Mouse (Mus musculus) liver, postnatal 0 days (tissue): ENCODE results near the gene Gm49405. TPM values are rescaled to one million over a fixed set of nuclear protein-coding genes. Genes with fewer than 3 reads are reported as not detected.

Source experiments
- ATAC-seq: fragments of 200-750 bp; cut with Nextera tagmentation; 2 replicates; pipeline ENCODE4 v1.8.0; 2017; ENCODE audit warnings: mild to moderate bottlenecking, moderate library complexity
- DNase-seq: peaks from one replicate; pipeline ENCODE4 v3.0.0-alpha.2; 2016
- H3K27ac ChIP-seq: fragments of 300-500 bp; sonication (generic); 2 replicates; pipeline ENCODE4 v1.5.1; 2014; ENCODE audit warnings: antibody characterized with exemption, moderate library complexity, mild to moderate bottlenecking, low read depth
- H3K27me3 ChIP-seq: fragments of 300-500 bp; sonication (generic); 2 replicates; pipeline ENCODE4 v1.6.1; 2014; ENCODE audit warnings: low read length, control low read depth, mixed read lengths; ENCODE audit not compliant: insufficient read depth
- H3K36me3 ChIP-seq: fragments of 300-500 bp; sonication (generic); replicated peaks from 2 replicates; pipeline ENCODE4 v1.6.1; 2014; ENCODE audit warnings: mild to moderate bottlenecking, control low read depth, low read length, moderate library complexity, mixed read lengths; ENCODE audit not compliant: insufficient read depth
- H3K4me1 ChIP-seq: fragments of 300-500 bp; sonication (generic); 2 replicates; pipeline ENCODE4 v1.6.1; 2014; ENCODE audit warnings: antibody characterized with exemption, mild to moderate bottlenecking, control low read depth; ENCODE audit not compliant: insufficient read depth
- H3K4me2 ChIP-seq: fragments of 300-500 bp; sonication (generic); 2 replicates; pipeline ENCODE4 v1.6.1; 2014; ENCODE audit warnings: low read depth, mild to moderate bottlenecking, low read length, moderate library complexity, mixed read lengths
- H3K4me3 ChIP-seq: fragments of 300-500 bp; sonication (generic); 2 replicates; pipeline ENCODE4 v1.5.1; 2014; ENCODE audit warnings: low read depth, low read length
- H3K9ac ChIP-seq: fragments of 300-500 bp; sonication (generic); replicated peaks from 2 replicates; pipeline ENCODE4 v1.6.1; 2014; ENCODE audit warnings: mild to moderate bottlenecking, moderate library complexity
- H3K9me3 ChIP-seq: fragments of 300-500 bp; sonication (generic); 2 replicates; pipeline ENCODE4 v1.6.1; 2016; ENCODE audit warnings: mild to moderate bottlenecking, control low read depth, low read length, mixed read lengths
- CTCF ChIP-seq: sonication (generic); IDR thresholded peaks from 2 replicates; pipeline ENCODE4 v1.5.1; 2016; ENCODE audit warnings: antibody characterized with exemption, low read depth
- EP300 ChIP-seq: IDR thresholded peaks from 2 replicates; pipeline ENCODE4 v1.6.1; 2016; ENCODE audit warnings: antibody characterized with exemption, low read depth, mild to moderate bottlenecking
- WGBS: fragments of 180-500 bp; shearing (Covaris S2); extraction: QIAGEN DNeasy Blood & Tissue Kit; methylation state at CpG from one replicate; pipeline ENCODE4 v1.1.7; 2014; ENCODE audit not compliant: insufficient replicate concordance; 5-methylcytosine and 5-hydroxymethylcytosine counted together
- polyA plus RNA-seq: library from polyadenylated mRNA; unstranded; fragments of >200 nt; fragmentation: Nextera tagmentation; extraction: Ambion mirVana; gene quantifications from 2 replicates; pipeline ENCODE4 v1.2.1, GENCODE M21; 2015

The Gm49405 gene
- polyA plus RNA-seq, 1 experiment from 2014 or later: 0.49 TPM

DNA sequence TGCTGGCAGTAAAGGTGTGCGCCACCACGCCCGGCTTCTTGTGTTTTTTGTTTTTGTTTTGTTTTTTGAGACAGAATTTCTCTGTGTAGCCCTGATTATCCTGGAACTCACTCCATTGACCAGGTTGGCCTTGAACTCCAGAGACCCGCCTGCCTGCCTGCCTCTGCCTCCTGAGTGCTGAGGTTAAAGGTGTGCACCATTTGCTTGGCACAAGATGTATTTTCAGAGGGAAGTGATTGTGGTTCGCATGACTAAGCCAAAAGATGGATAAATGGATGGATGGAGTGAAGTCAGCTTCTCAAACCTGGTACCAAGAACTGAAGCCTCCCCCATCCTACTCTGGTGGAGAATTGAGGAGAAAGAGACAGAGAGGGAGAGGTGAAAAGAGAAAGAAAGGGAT lies 54.2 kb downstream of the Gm49405 start:
- WGBS: 79% methylated on average over 5 of the region's 5 CpGs
- no peak overlapping the region for H3K9ac ChIP-seq
- H3K9me3 ChIP-seq: no peaks in the 10 kb centered on the region
- peaks cover 34% of the 10 kb centered on the region for H3K4me1 ChIP-seq
- H3K36me3 ChIP-seq: no peaks in the 10 kb centered on the region
- ATAC-seq (no peak), DNase-seq (no peak)
- H3K27ac ChIP-seq: no peak overlapping the region
- H3K4me3 ChIP-seq: no peak overlapping the region
- no peak overlapping the region for H3K4me2 ChIP-seq
- TF ChIP-seq CTCF (no peak), EP300 (no peak)
- no peaks in the 10 kb centered on the region for H3K27me3 ChIP-seq

Other genes starting within 250 kb of the Gm49405 start
- gene Kmt5b, start 233.2 kb upstream of the Gm49405 start, polyA plus RNA-seq: 4.7 and 6.2 TPM in 2 replicates
- 24.8 and 48.6 TPM in 2 replicates for gene Chka, start 148.9 kb upstream of the Gm49405 start, polyA plus RNA-seq
- 28.1 and 29.7 TPM in 2 replicates for gene Tcirg1, start 93.5 kb upstream of the Gm49405 start, polyA plus RNA-seq
- 165 and 167 TPM in 2 replicates for gene Ndufs8, start 87.9 kb upstream of the Gm49405 start, polyA plus RNA-seq
- 9.5 TPM in 2 replicates for gene Aldh3b1, start 70.8 kb upstream of the Gm49405 start, polyA plus RNA-seq
- gene Unc93b1, start 65.4 kb upstream of the Gm49405 start, polyA plus RNA-seq: 42.6 and 48.1 TPM in 2 replicates
- 0.04 and 0.13 TPM in 2 replicates for gene Aldh3b3, start 42.0 kb upstream of the Gm49405 start, polyA plus RNA-seq
- gene Aldh3b2, start 28.3 kb upstream of the Gm49405 start, polyA plus RNA-seq: 0.09 and 0.11 TPM in 2 replicates
- gene Acy3, start 14.1 kb upstream of the Gm49405 start, polyA plus RNA-seq: 19.3 and 22.0 TPM in 2 replicates
- gene Tbx10, start 7.9 kb upstream of the Gm49405 start, polyA plus RNA-seq: not detected in 2 replicates
- gene Nudt8, start within 50 bp of the Gm49405 start, polyA plus RNA-seq: 22.0 and 23.0 TPM in 2 replicates
- gene Doc2g, start 2.7 kb downstream of the Gm49405 start, polyA plus RNA-seq: 0.36 and 0.74 TPM in 2 replicates
- 171 and 172 TPM in 2 replicates for gene Ndufv1, start 12.2 kb downstream of the Gm49405 start, polyA plus RNA-seq
- 428 and 442 TPM in 2 replicates for gene Gstp1, start 37.4 kb downstream of the Gm49405 start, polyA plus RNA-seq
- gene Gstp2, start 45.4 kb downstream of the Gm49405 start, polyA plus RNA-seq: 5.8 and 6.4 TPM in 2 replicates
- gene Gstp3, start 58.9 kb downstream of the Gm49405 start, polyA plus RNA-seq: 64.5 and 67.3 TPM in 2 replicates
- gene Cabp2, start 81.0 kb downstream of the Gm49405 start, polyA plus RNA-seq: 0.38 and 0.43 TPM in 2 replicates
- gene Cdk2ap2, start 96.6 kb downstream of the Gm49405 start, polyA plus RNA-seq: 91.2 and 91.9 TPM in 2 replicates
- gene Pitpnm1, start 99.4 kb downstream of the Gm49405 start, polyA plus RNA-seq: 6.6 and 7.4 TPM in 2 replicates
- 23.1 and 26.8 TPM in 2 replicates for gene Aip, start 125.2 kb downstream of the Gm49405 start, polyA plus RNA-seq
- not detected in 2 replicates for gene Gpr152, start 139.2 kb downstream of the Gm49405 start, polyA plus RNA-seq
- 0.11 and 0.15 TPM in 2 replicates for gene Cabp4, start 143.4 kb downstream of the Gm49405 start, polyA plus RNA-seq
- gene Coro1b, start 148.0 kb downstream of the Gm49405 start, polyA plus RNA-seq: 63.0 and 64.4 TPM in 2 replicates
- gene Ptprcap, start 153.0 kb downstream of the Gm49405 start, polyA plus RNA-seq: 35.7 and 35.8 TPM in 2 replicates
- gene Rps6kb2, start 162.7 kb downstream of the Gm49405 start, polyA plus RNA-seq: 22.1 and 23.0 TPM in 2 replicates
- gene Carns1, start 174.9 kb downstream of the Gm49405 start, polyA plus RNA-seq: 0.73 and 0.90 TPM in 2 replicates
- gene Tbc1d10c, start 190.7 kb downstream of the Gm49405 start, polyA plus RNA-seq: 8.4 and 9.9 TPM in 2 replicates
- 269 and 284 TPM in 2 replicates for gene Ppp1ca, start 191.4 kb downstream of the Gm49405 start, polyA plus RNA-seq
- 8.0 and 9.0 TPM in 2 replicates for gene Rad9a, start 201.0 kb downstream of the Gm49405 start, polyA plus RNA-seq
- gene Clcf1, start 213.6 kb downstream of the Gm49405 start, polyA plus RNA-seq: 0.91 and 1.1 TPM in 2 replicates
- gene AC109138.7, start 213.7 kb downstream of the Gm49405 start, polyA plus RNA-seq: not detected in 2 replicates
- 28.5 and 31.1 TPM in 2 replicates for gene Pold4, start 231.3 kb downstream of the Gm49405 start, polyA plus RNA-seq